Mouse (Mus musculus) MEL (cell line): Measurements from ENCODE around the gene Sh3rf3. TPM values are rescaled to one million over a fixed set of nuclear protein-coding genes. Genes with fewer than 3 reads are reported as not detected.

Experiments
- DNase-seq: peaks from one replicate; pipeline ENCODE4 v3.0.0; 2011; ENCODE audit warnings: low read depth, low spot score
- H3K27ac ChIP-seq: 2 replicates; pipeline ENCODE4 v1.5.1; 2012; ENCODE audit warnings: low read depth, mild to moderate bottlenecking, control low read depth, low read length, moderate library complexity; ENCODE audit not compliant: control insufficient read depth
- H3K27me3 ChIP-seq, 2 experiments: fragments of 150-350 bp in 1 of 2; sonication (generic) in 1 of 2; 2 replicates each; pipeline ENCODE4 v1.6.1; 2012; ENCODE audit warnings: low read length in 2 of 2, mild to moderate bottlenecking in 2 of 2, improper control_type of control experiment in 1 of 2, moderate library complexity in 1 of 2; ENCODE audit not compliant: insufficient read depth in 2 of 2, control insufficient read depth in 1 of 2
- H3K36me3 ChIP-seq, 2 experiments: 2 replicates each; pipeline ENCODE4 v1.6.1; 2012 to 2014; ENCODE audit warnings: low read length in 2 of 2, improper control_type of control experiment in 1 of 2, inconsistent platforms in 1 of 2, mild to moderate bottlenecking in 1 of 2; ENCODE audit not compliant: insufficient read depth in 2 of 2, control insufficient read depth in 1 of 2
- H3K4me1 ChIP-seq, 2 experiments: fragments of 150-350 bp in 1 of 2; sonication (generic) in 1 of 2; 2 replicates each; pipeline ENCODE4 v1.6.1; 2012; ENCODE audit warnings: low read length in 2 of 2, improper control_type of control experiment in 1 of 2, mild to moderate bottlenecking in 1 of 2; ENCODE audit not compliant: insufficient read depth in 2 of 2, control insufficient read depth in 1 of 2
- H3K4me3 ChIP-seq, 2 experiments: fragments of 150-350 bp in 1 of 2; sonication (generic) in 1 of 2; 2 replicates each; pipeline ENCODE4 v1.5.1; 2012; ENCODE audit warnings: low read depth in 2 of 2, low read length in 2 of 2, mild to moderate bottlenecking in 2 of 2, moderate library complexity in 2 of 2, control low read depth in 1 of 2, improper control_type of control experiment in 1 of 2; ENCODE audit not compliant: control insufficient read depth in 1 of 2, insufficient read depth in 1 of 2
- H3K79me2 ChIP-seq: 2 replicates; pipeline ENCODE4 v1.6.1; 2012; ENCODE audit warnings: mild to moderate bottlenecking, low read length, moderate library complexity; ENCODE audit not compliant: control insufficient read depth, poor library complexity, insufficient read depth
- H3K9ac ChIP-seq: 2 replicates; pipeline ENCODE4 v1.6.1; 2012; ENCODE audit warnings: low read depth, mild to moderate bottlenecking, control low read depth, low read length, moderate library complexity; ENCODE audit not compliant: control insufficient read depth, poor library complexity, severe bottlenecking
- H3K9me3 ChIP-seq: fragments of 150-350 bp; sonication (generic); replicated peaks from 2 replicates; pipeline ENCODE4 v1.6.1; 2012; ENCODE audit warnings: mild to moderate bottlenecking, low read length, improper control_type of control experiment, moderate library complexity; ENCODE audit not compliant: insufficient read depth
- CTCF ChIP-seq, 3 experiments: IDR thresholded peaks in 2 of 3; conservative IDR thresholded peaks in 1 of 3; 2 replicates each; pipeline ENCODE4 v1.5.1; 2011 to 2012; ENCODE audit warnings: low read length in 3 of 3, low read depth in 2 of 3, mild to moderate bottlenecking in 2 of 3, improper control_type of control experiment in 1 of 3, inconsistent platforms in 1 of 3, mixed read lengths in 1 of 3, moderate library complexity in 1 of 3; ENCODE audit not compliant: control insufficient read depth in 1 of 3, insufficient read depth in 1 of 3, poor library complexity in 1 of 3, severe bottlenecking in 1 of 3
- ELF1 ChIP-seq: IDR thresholded peaks from 2 replicates; pipeline ENCODE4 v1.6.1; 2014; ENCODE audit warnings: low read depth, mild to moderate bottlenecking, inconsistent platforms, low read length, improper control_type of control experiment, moderate library complexity
- EP300 ChIP-seq, 2 experiments: IDR thresholded peaks; 2 replicates each; pipeline ENCODE4 v1.6.1; 2011; ENCODE audit warnings: improper control_type of control experiment in 2 of 2, low read length in 2 of 2, low read depth in 1 of 2, mild to moderate bottlenecking in 1 of 2
- GABPA ChIP-seq: IDR thresholded peaks from 2 replicates; pipeline ENCODE4 v1.6.1; 2012; ENCODE audit warnings: low read depth, mild to moderate bottlenecking, inconsistent platforms, low read length, improper control_type of control experiment, moderate library complexity
- GATA1 ChIP-seq: IDR thresholded peaks from 2 replicates; pipeline ENCODE4 v1.6.1; 2011; ENCODE audit warnings: low read depth, low read length, improper control_type of control experiment
- JUND ChIP-seq: IDR thresholded peaks from 2 replicates; pipeline ENCODE4 v1.6.1; 2011; ENCODE audit warnings: low read depth, mild to moderate bottlenecking, improper control_type of control experiment, low read length
- KAT2A ChIP-seq: conservative IDR thresholded peaks from 2 replicates; pipeline ENCODE4 v1.6.1; 2012; ENCODE audit warnings: low read depth, low read length, improper control_type of control experiment, inconsistent platforms
- MAFK ChIP-seq: IDR thresholded peaks from 2 replicates; pipeline ENCODE4 v1.6.1; 2011; ENCODE audit warnings: low read depth, mild to moderate bottlenecking, low read length, improper control_type of control experiment, borderline replicate concordance
- MAX ChIP-seq: IDR thresholded peaks from 2 replicates; pipeline ENCODE4 v1.6.1; 2011; ENCODE audit warnings: low read length, improper control_type of control experiment
- MAZ ChIP-seq: IDR thresholded peaks from 2 replicates; pipeline ENCODE4 v1.6.1; 2012; ENCODE audit warnings: low read depth, mild to moderate bottlenecking, inconsistent platforms, low read length, improper control_type of control experiment
- MEF2A ChIP-seq: IDR thresholded peaks from 2 replicates; pipeline ENCODE4 v1.6.1; 2014; ENCODE audit warnings: low read depth, mild to moderate bottlenecking, inconsistent platforms, low read length, improper control_type of control experiment; ENCODE audit not compliant: poor library complexity, insufficient replicate concordance, severe bottlenecking; ENCODE audit errors: extremely low read depth
- MXI1 ChIP-seq: IDR thresholded peaks from 2 replicates; pipeline ENCODE4 v1.6.1; 2011; ENCODE audit warnings: mild to moderate bottlenecking, low read depth, low read length, improper control_type of control experiment
- NELFE ChIP-seq: IDR thresholded peaks from 2 replicates; pipeline ENCODE4 v1.6.1; 2011; ENCODE audit warnings: low read depth, low read length, improper control_type of control experiment
- NRF1 ChIP-seq: IDR thresholded peaks from 2 replicates; pipeline ENCODE4 v1.6.1; 2014; ENCODE audit warnings: low read depth, mild to moderate bottlenecking, inconsistent platforms, low read length, improper control_type of control experiment, moderate library complexity; ENCODE audit not compliant: poor library complexity, insufficient read depth, severe bottlenecking
- POLR2A ChIP-seq, 2 experiments: IDR thresholded peaks; 2 replicates each; pipeline ENCODE4 v1.6.1; 2011 to 2012; ENCODE audit warnings: low read length in 2 of 2, mild to moderate bottlenecking in 2 of 2, control low read depth in 1 of 2, improper control_type of control experiment in 1 of 2, low read depth in 1 of 2, moderate library complexity in 1 of 2; ENCODE audit not compliant: control insufficient read depth in 1 of 2, insufficient read depth in 1 of 2, poor library complexity in 1 of 2
- POLR2AphosphoS2 ChIP-seq: IDR thresholded peaks from 2 replicates; pipeline ENCODE4 v1.6.1; 2011; ENCODE audit warnings: low read length, improper control_type of control experiment
- POLR2AphosphoS5 ChIP-seq: IDR thresholded peaks from 2 replicates; pipeline ENCODE4 v1.6.1; 2012; ENCODE audit warnings: low read depth, borderline replicate concordance, mild to moderate bottlenecking, inconsistent platforms, low read length, moderate library complexity, mixed read lengths
- RCOR1 ChIP-seq: IDR thresholded peaks from 2 replicates; pipeline ENCODE4 v1.6.1; 2012; ENCODE audit warnings: low read depth, mild to moderate bottlenecking, inconsistent platforms, low read length, improper control_type of control experiment
- TAL1 ChIP-seq: IDR thresholded peaks from 2 replicates; pipeline ENCODE4 v1.6.1; 2012; ENCODE audit warnings: mild to moderate bottlenecking, inconsistent platforms, low read length, moderate library complexity, mixed read lengths
- TBP ChIP-seq: IDR thresholded peaks from 2 replicates; pipeline ENCODE4 v1.8.0; 2011; ENCODE audit warnings: low read depth, low read length, improper control_type of control experiment
- TCF12 ChIP-seq: IDR thresholded peaks from 2 replicates; pipeline ENCODE4 v1.6.1; 2014; ENCODE audit warnings: low read depth, mild to moderate bottlenecking, inconsistent platforms, low read length, improper control_type of control experiment, moderate library complexity
- ZC3H11A ChIP-seq: IDR thresholded peaks from 2 replicates; pipeline ENCODE4 v1.6.1; 2012; ENCODE audit warnings: low read depth, mild to moderate bottlenecking, inconsistent platforms, low read length, improper control_type of control experiment
- ZKSCAN1 ChIP-seq: IDR thresholded peaks from 2 replicates; pipeline ENCODE4 v1.6.1; 2012; ENCODE audit warnings: low read depth, mild to moderate bottlenecking, inconsistent platforms, low read length, improper control_type of control experiment, moderate library complexity
- ZMIZ1 ChIP-seq: IDR thresholded peaks from 2 replicates; pipeline ENCODE4 v1.6.1; 2012; ENCODE audit warnings: low read depth, mild to moderate bottlenecking, inconsistent platforms, low read length, improper control_type of control experiment, moderate library complexity
- polyA plus RNA-seq, 2 experiments: library from polyadenylated mRNA; stranded (reverse) in 1 of 2; unstranded in 1 of 2; fragments of >175 nt in 1 of 2; fragments of >200 nt in 1 of 2; gene quantifications; 2 replicates each; pipeline versions ENCODE4 v1.2.1 to v1.2.4; 2012; ENCODE audit warnings: low replicate concordance in 2 of 2, low read depth in 1 of 2; ENCODE audit not compliant: insufficient read length in 2 of 2, insufficient read depth in 1 of 2, missing spikeins in 1 of 2
- total RNA-seq: library from RNA; depleted of rRNA; stranded (reverse); fragments of 300-350 nt; gene quantifications from 2 replicates; pipeline ENCODE4 v1.2.3, GENCODE M21; 2012

Gene Sh3rf3
- total and polyA plus RNA-seq, 3 experiments = not detected

- no peak overlapping the region for H3K9ac ChIP-seq
- H3K27me3 ChIP-seq = no peaks in the 10 kb centered on the region
- H3K4me3 ChIP-seq = no peak overlapping the region
- H3K36me3 ChIP-seq = no peaks in the 10 kb centered on the region
- H3K27ac ChIP-seq = no peak overlapping the region
- no peak for TF ChIP-seq TAL1
- no peak for TF ChIP-seq ELF1
- no peak for TF ChIP-seq MAZ
- TF ChIP-seq ZMIZ1 = no peak
- TF ChIP-seq NRF1 = no peak
- TF ChIP-seq POLR2AphosphoS5 = no peak
- TF ChIP-seq EP300 (IDR thresholded peaks at IDR 0.05; ENCODE audit: low read depth in 1 of 2, low read length in 2 of 2) = no peak
- no peak for TF ChIP-seq ZC3H11A
- no peak for TF ChIP-seq POLR2A (IDR thresholded peaks at IDR 0.05; ENCODE audit: control insufficient read depth in 1 of 2, insufficient read depth in 1 of 2, low read depth in 1 of 2, low read length in 2 of 2, poor library complexity in 1 of 2)
- TF ChIP-seq NELFE = no peak
- no peak for TF ChIP-seq JUND
- no peak for TF ChIP-seq GABPA
- no peaks in the 10 kb centered on the region for H3K4me1 ChIP-seq
- no peak for DNase-seq
- H3K9me3 ChIP-seq = no peaks in the 10 kb centered on the region
- no peaks in the 10 kb centered on the region for H3K79me2 ChIP-seq
Observed at GRCm38 (mm10) chr10:58991611-58992010, 178.5 kb downstream of the Sh3rf3 start.

- Histone ChIP-seq H3K27ac (no peak overlapping the region), H3K9ac (no peak overlapping the region), H3K9me3 (no peaks in the 10 kb centered on the region), H3K4me1 (no peaks in the 10 kb centered on the region), H3K27me3 (no peaks in the 10 kb centered on the region), H3K79me2 (no peaks in the 10 kb centered on the region), H3K4me3 (no peak overlapping the region), H3K36me3 (no peaks in the 10 kb centered on the region)
- no peak for TF ChIP-seq ZMIZ1
- no peak for TF ChIP-seq ZC3H11A
- no peak for TF ChIP-seq MEF2A
- no peak for DNase-seq
Observed at GRCm38 (mm10) chr10:58994726-58995125, 181.6 kb downstream of the Sh3rf3 start.

GRCm38 (mm10) chr10:58995132-58995531 is 182.0 kb downstream of the Sh3rf3 start:
- no peaks in the 10 kb centered on the region for H3K79me2 ChIP-seq
- H3K9me3 ChIP-seq = no peaks in the 10 kb centered on the region
- H3K9ac ChIP-seq = no peak overlapping the region
- no peaks in the 10 kb centered on the region for H3K4me1 ChIP-seq
- DNase-seq = no peak
- TF ChIP-seq MAX = no peak
- TF ChIP-seq GATA1 = no peak
- no peak for TF ChIP-seq MXI1
- no peak for TF ChIP-seq NELFE
- no peak for TF ChIP-seq MAZ
- TF ChIP-seq JUND = no peak
- TF ChIP-seq ZKSCAN1 = no peak
- no peak for TF ChIP-seq CTCF (IDR thresholded peaks at IDR 0.05 in 2 of 3, conservative IDR thresholded peaks at IDR 0.05 in 1 of 3; ENCODE audit: control insufficient read depth in 1 of 3, insufficient read depth in 1 of 3, low read depth in 2 of 3, low read length in 3 of 3, poor library complexity in 1 of 3, severe bottlenecking in 1 of 3)
- TF ChIP-seq GABPA = no peak
- no peak for TF ChIP-seq KAT2A
- no peak for TF ChIP-seq TBP
- TF ChIP-seq NRF1 = no peak
- TF ChIP-seq TCF12 = no peak
- no peak for TF ChIP-seq MAFK
- TF ChIP-seq RCOR1 = no peak
- TF ChIP-seq POLR2AphosphoS2 = no peak
- no peaks in the 10 kb centered on the region for H3K27me3 ChIP-seq
- H3K27ac ChIP-seq = no peak overlapping the region
- no peaks in the 10 kb centered on the region for H3K36me3 ChIP-seq
- H3K4me3 ChIP-seq = no peak overlapping the region
